Mouse (Mus musculus): ENCODE data around the gene Olfml3.

Olfml3 gene

GRCm38 (mm10) chr3:103737778-103738571 is at the start of gene Olfml3:
TSS of gene Olfml3 (minus strand) at chr3:103738001.
- DNase-seq = peak; percentile 86

- no peak for DNase-seq
Observed at GRCm38 (mm10) chr3:103787225-103787624, 49.4 kb upstream of the Olfml3 start.

GRCm38 (mm10) chr3:103782844-103783609 is 45.2 kb upstream of the Olfml3 start:
- no peak for DNase-seq

GRCm38 (mm10) chr3:103780777-103781176 is 43.0 kb upstream of the Olfml3 start:
- DNase-seq = no peak

- DNase-seq = no peak
Observed at GRCm38 (mm10) chr3:103780271-103780670, 42.5 kb upstream of the Olfml3 start.

- DNase-seq = no peak
Observed at GRCm38 (mm10) chr3:103779183-103779582, 41.4 kb upstream of the Olfml3 start.

GRCm38 (mm10) chr3:103778660-103779059 is 40.9 kb upstream of the Olfml3 start:
- no peak for DNase-seq

GRCm38 (mm10) chr3:103777940-103778339 is 40.1 kb upstream of the Olfml3 start:
- peak; percentile 20 for DNase-seq

GRCm38 (mm10) chr3:103774009-103774408 is 36.2 kb upstream of the Olfml3 start:
- DNase-seq = no peak

GRCm38 (mm10) chr3:103773508-103773907 is 35.7 kb upstream of the Olfml3 start:
- DNase-seq = no peak

GRCm38 (mm10) chr3:103772846-103773245 is 35.0 kb upstream of the Olfml3 start:
- DNase-seq = no peak

GRCm38 (mm10) chr3:103771531-103772130 is 33.8 kb upstream of the Olfml3 start:
- no peak for DNase-seq

- DNase-seq = no peak
Observed at GRCm38 (mm10) chr3:103766789-103767188, 29.0 kb upstream of the Olfml3 start.

GRCm38 (mm10) chr3:103759261-103759970 is 21.6 kb upstream of the Olfml3 start:
- DNase-seq = no peak

GRCm38 (mm10) chr3:103758456-103758855 is 20.7 kb upstream of the Olfml3 start:
- no peak for DNase-seq

GRCm38 (mm10) chr3:103756920-103757319 is 19.1 kb upstream of the Olfml3 start:
- no peak for DNase-seq

- DNase-seq = no peak
Observed at GRCm38 (mm10) chr3:103755351-103755750, 17.6 kb upstream of the Olfml3 start.

GRCm38 (mm10) chr3:103751558-103751957 is 13.8 kb upstream of the Olfml3 start:
- no peak for DNase-seq

GRCm38 (mm10) chr3:103746711-103747110 is 8.9 kb upstream of the Olfml3 start:
- DNase-seq = no peak

GRCm38 (mm10) chr3:103745001-103745770 is 7.4 kb upstream of the Olfml3 start:
- DNase-seq = no peak

- DNase-seq = no peak
Observed at GRCm38 (mm10) chr3:103743208-103743607, 5.4 kb upstream of the Olfml3 start.

GRCm38 (mm10) chr3:103740342-103740741 is 2.5 kb upstream of the Olfml3 start:
- no peak for DNase-seq

Data from right cerebral cortex, postnatal 25 days (tissue).